Mouse (Mus musculus) monocyte, adult 2 months (primary cell): ENCODE measurements around the gene Gtf3c2.

Experiments used
- DNase-seq, 2 experiments: peaks; one replicate each; pipeline ENCODE4 v3.0.0; 2022; ENCODE audit warnings: low spot score in 2 of 2, low read depth in 1 of 2

Gtf3c2 gene

DNA sequence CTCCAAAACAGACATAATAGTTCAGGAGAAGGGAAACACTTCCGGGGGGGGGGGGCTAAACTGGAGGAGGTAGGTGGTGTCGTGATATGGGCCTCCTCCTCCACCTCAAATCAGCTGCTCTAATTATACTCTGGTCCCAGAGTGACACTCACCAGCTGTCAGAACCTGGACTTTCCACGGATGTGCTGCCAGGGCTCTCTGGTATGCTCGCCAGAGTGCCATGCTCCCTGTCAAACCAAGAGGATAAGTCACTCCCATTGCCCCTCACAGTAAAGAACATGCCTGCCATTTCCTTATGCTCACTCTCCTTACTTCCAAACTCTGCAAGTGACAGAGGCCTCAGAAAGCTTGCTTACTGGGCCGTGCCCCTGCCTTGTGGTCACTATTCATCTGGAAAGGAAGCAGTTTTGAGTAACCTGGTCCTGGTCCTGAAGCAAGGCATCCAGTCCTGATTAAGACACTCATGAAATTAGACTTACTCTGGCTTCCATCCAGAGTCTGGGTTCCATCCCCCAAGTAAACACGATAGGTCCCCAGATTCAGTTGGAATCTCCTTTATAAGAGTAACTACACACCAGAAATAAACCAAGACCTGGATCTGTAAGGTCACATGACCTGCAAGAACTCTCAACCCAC is 26.3 kb downstream of the Gtf3c2 start:
- no peak for DNase-seq

DNA sequence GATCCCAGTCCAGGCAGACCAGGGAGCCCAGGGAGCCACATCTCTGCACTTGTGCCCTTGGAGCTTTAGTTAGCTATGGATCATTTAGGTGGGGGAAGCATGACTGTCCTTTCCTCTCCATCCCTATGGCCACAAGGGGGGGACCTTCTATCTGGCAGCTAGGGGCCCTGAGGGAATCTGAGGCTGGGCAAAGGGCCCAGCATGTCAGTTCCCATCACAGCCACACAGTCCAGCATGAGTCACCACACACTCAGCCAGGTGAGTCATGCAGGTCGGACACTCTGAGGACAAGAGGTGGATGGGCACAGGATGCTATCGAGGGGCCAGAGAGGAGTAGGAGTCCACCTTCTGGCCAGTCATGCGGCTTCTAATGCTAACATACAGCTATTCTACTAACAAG is 28.2 kb downstream of the Gtf3c2 start:
- DNase-seq, result no peak

- no peak for DNase-seq
Measured at GRCm38 (mm10) chr5:31149781-31150180, 30.2 kb downstream of the Gtf3c2 start.

- no peak for DNase-seq
Measured at GRCm38 (mm10) chr5:31138968-31139425, 40.9 kb downstream of the Gtf3c2 start.

GRCm38 (mm10) chr5:31138241-31138967 is 41.5 kb downstream of the Gtf3c2 start, which contains the start of gene Ucn:
TSS of gene Ucn (minus strand) at chr5:31138829.
- DNase-seq, result no peak

GRCm38 (mm10) chr5:31137658-31138057 is 42.3 kb downstream of the Gtf3c2 start:
- DNase-seq, result no peak

- no peak for DNase-seq
Measured at GRCm38 (mm10) chr5:31136730-31137424, 43.1 kb downstream of the Gtf3c2 start.

DNA sequence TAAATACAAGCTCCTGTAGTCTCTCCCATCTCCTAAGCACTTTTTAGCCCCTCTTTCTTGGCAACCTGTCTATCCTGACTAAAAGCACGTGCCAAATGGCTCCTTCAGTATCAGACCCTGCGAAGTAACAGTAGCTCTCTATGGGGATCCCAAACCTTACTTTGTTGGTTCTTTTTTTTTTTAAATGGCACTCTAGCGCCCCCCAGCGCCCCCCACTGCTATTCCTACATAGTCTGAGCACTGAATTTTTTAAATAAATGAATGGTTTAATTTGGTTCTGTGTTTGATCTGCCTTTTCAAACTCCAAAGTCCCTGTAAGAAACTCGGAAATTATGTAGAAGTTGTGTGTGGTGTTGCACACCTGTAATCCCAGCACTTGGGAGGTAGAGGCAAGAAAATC is 53.9 kb downstream of the Gtf3c2 start:
- no peak for DNase-seq

- no peak for DNase-seq
Measured at GRCm38 (mm10) chr5:31123481-31123880, 56.5 kb downstream of the Gtf3c2 start.

- DNase-seq, result no peak
Measured at GRCm38 (mm10) chr5:31121111-31121510, 58.8 kb downstream of the Gtf3c2 start.

GRCm38 (mm10) chr5:31116912-31117311 is 63.0 kb downstream of the Gtf3c2 start:
- DNase-seq, result no peak

GRCm38 (mm10) chr5:31116354-31116753 is 63.6 kb downstream of the Gtf3c2 start, which contains the start of gene Trim54:
TSS of gene Trim54 (plus strand) at chr5:31116712.
- no peak for DNase-seq

- DNase-seq, result no peak
Measured at GRCm38 (mm10) chr5:31110781-31111180, 69.2 kb downstream of the Gtf3c2 start.

GRCm38 (mm10) chr5:31108000-31108490 is 71.9 kb downstream of the Gtf3c2 start, which contains the start of gene Slc30a3:
TSS of gene Slc30a3 (minus strand) at chr5:31108237.
- DNase-seq, result no peak
